Mouse (Mus musculus) ES-E14 (cell line): ENCODE results near the gene Eddm3b. TPM values are rescaled to one million over a fixed set of nuclear protein-coding genes. Genes with fewer than 3 reads are reported as not detected.
A peak's percentile ranks its signal among the peaks of the same experiment; 100 is the strongest.

Experiments used
- DNase-seq: peaks from one replicate; pipeline ENCODE4 v3.0.0-alpha.2; 2013; ENCODE audit warnings: low read depth, low spot score
- H3K27ac ChIP-seq: 2 replicates; pipeline ENCODE4 v1.5.1; 2012; ENCODE audit warnings: low read depth, mild to moderate bottlenecking, low read length, moderate library complexity, mixed read lengths; ENCODE audit not compliant: poor library complexity, insufficient read depth, severe bottlenecking
- H3K36me3 ChIP-seq: 2 replicates; pipeline ENCODE4 v1.6.1; 2012; ENCODE audit warnings: mild to moderate bottlenecking, low read length, moderate library complexity, mixed read lengths; ENCODE audit not compliant: control insufficient read depth, poor library complexity, insufficient read depth, severe bottlenecking
- H3K4me1 ChIP-seq, 2 experiments: fragments of 150-350 bp in 1 of 2; sonication (generic) in 1 of 2; 2 replicates each; pipeline ENCODE4 v1.6.1; 2012; ENCODE audit warnings: low read length in 2 of 2, mild to moderate bottlenecking in 1 of 2, mixed read lengths in 1 of 2; ENCODE audit not compliant: control insufficient read depth in 2 of 2, insufficient read depth in 2 of 2, poor library complexity in 1 of 2
- H3K4me3 ChIP-seq, 2 experiments: fragments of 150-350 bp in 1 of 2; sonication (generic) in 1 of 2; 2 replicates each; pipeline ENCODE4 v1.5.1; 2012; ENCODE audit warnings: low read length in 2 of 2, low read depth in 1 of 2, mild to moderate bottlenecking in 1 of 2, mixed read lengths in 1 of 2; ENCODE audit not compliant: insufficient read depth in 1 of 2, poor library complexity in 1 of 2, severe bottlenecking in 1 of 2
- H3K9ac ChIP-seq: 2 replicates; pipeline ENCODE4 v1.6.1; 2012; ENCODE audit warnings: low read depth, mild to moderate bottlenecking, low read length, mixed read lengths; ENCODE audit not compliant: poor library complexity, insufficient read depth, severe bottlenecking
- H3K9me3 ChIP-seq: fragments of 150-350 bp; sonication (generic); 2 replicates; pipeline ENCODE4 v1.6.1; 2012; ENCODE audit warnings: low read depth, mild to moderate bottlenecking, low read length; ENCODE audit not compliant: control insufficient read depth, insufficient read depth
- CHD2 ChIP-seq: IDR thresholded peaks from 2 replicates; pipeline ENCODE4 v1.6.1; 2014; ENCODE audit warnings: mild to moderate bottlenecking, low read depth, low read length, inconsistent platforms
- HCFC1 ChIP-seq: IDR thresholded peaks from 2 replicates; pipeline ENCODE4 v1.6.1; 2012; ENCODE audit warnings: low read length, inconsistent platforms, borderline replicate concordance; ENCODE audit not compliant: insufficient read depth
- MAFK ChIP-seq: IDR thresholded peaks from 2 replicates; pipeline ENCODE4 v1.6.1; 2014; ENCODE audit warnings: mild to moderate bottlenecking, low read depth, low read length, inconsistent platforms; ENCODE audit not compliant: insufficient read depth
- ZC3H11A ChIP-seq: IDR thresholded peaks from 2 replicates; pipeline ENCODE4 v1.6.1; 2012; ENCODE audit warnings: low read depth, mild to moderate bottlenecking, inconsistent platforms, low read length, borderline replicate concordance
- ZNF384 ChIP-seq: IDR thresholded peaks from 2 replicates; pipeline ENCODE4 v1.6.1; 2012; ENCODE audit warnings: low read depth, low read length, inconsistent platforms
- in situ Hi-C, 2 experiments: fragments of 600-800 bp; cut with MboI; formaldehyde crosslinking; loops; one replicate each; pipeline ENCODE4 v1.15.1; 2025; ENCODE audit warnings: low sequenced_read_pairs in 2 of 2, inconsistent platforms in 1 of 2; ENCODE audit not compliant: unreplicated experiment in 2 of 2
- total RNA-seq: library from RNA; depleted of rRNA; stranded (reverse); fragments of 300-350 nt; gene quantifications from 2 replicates; pipeline ENCODE4 v1.2.3, GENCODE M21; 2012; rRNA removed

Eddm3b gene
- not detected in 2 replicates for total RNA-seq

GRCm38 (mm10) chr14:51113916-51114560 lies at the start of gene Eddm3b:
TSS of gene Eddm3b (plus strand) at chr14:51114426.
- Histone ChIP-seq H3K27ac (no peak within 1 kb of the TSS), H3K4me1 (no peaks in the 10 kb centered on the region), H3K4me3 (no peak within 1 kb of the TSS), H3K36me3 (no peaks in the 10 kb centered on the region), H3K9me3 (no peaks in the 10 kb centered on the region), H3K9ac (no peak within 1 kb of the TSS)
- no peak for DNase-seq
- in situ Hi-C loops = no loop called here
- TF ChIP-seq ZNF384 = no peak
- no peak for TF ChIP-seq ZC3H11A
- TF ChIP-seq HCFC1 = no peak
- TF ChIP-seq MAFK = no peak
- no peak for TF ChIP-seq CHD2

GRCm38 (mm10) chr14:51068956-51069355 lies 45.3 kb upstream of the Eddm3b start:
- DNase-seq = no peak
- in situ Hi-C loops = loop anchor here (10.0 to 25.0 kb wide), 2 partner anchors 232 to 244 kb away; no protein-coding TSS in a partner anchor
- H3K36me3 ChIP-seq = no peaks in the 10 kb centered on the region
- no peaks in the 10 kb centered on the region for H3K4me1 ChIP-seq
- H3K9me3 ChIP-seq = no peaks in the 10 kb centered on the region
- TF ChIP-seq MAFK (no peak), HCFC1 (no peak), ZC3H11A (no peak), CHD2 (no peak), ZNF384 (no peak)
- no peak overlapping the region for H3K27ac ChIP-seq
- no peak overlapping the region for H3K9ac ChIP-seq
- H3K4me3 ChIP-seq = no peak overlapping the region

- no peak overlapping the region for H3K4me3 ChIP-seq
- H3K9ac ChIP-seq = no peak overlapping the region
- TF ChIP-seq HCFC1 (no peak), CHD2 (no peak), MAFK (no peak), ZNF384 (no peak), ZC3H11A (no peak)
- peak; percentile 92 for DNase-seq
- H3K27ac ChIP-seq = no peak overlapping the region
- H3K4me1 ChIP-seq = no peaks in the 10 kb centered on the region
- H3K36me3 ChIP-seq = no peaks in the 10 kb centered on the region
- H3K9me3 ChIP-seq = no peaks in the 10 kb centered on the region
- in situ Hi-C loops = loop anchor here (10.0 to 25.0 kb wide), 2 partner anchors 232 to 245 kb away; no protein-coding TSS in a partner anchor
These were observed 44.6 kb upstream of the Eddm3b start for GRCm38 (mm10) chr14:51069617-51070016.

- no peak within 1 kb of the TSS for H3K27ac ChIP-seq
- no peak for DNase-seq
- in situ Hi-C loops = loop anchor here in 1 of 2 experiments (25.0 kb wide), 1 partner anchor 237 kb away; no protein-coding TSS in a partner anchor
These were observed 39.9 kb upstream of the Eddm3b start, which contains the start of gene Olfr750 for GRCm38 (mm10) chr14:51074335-51074734. TSS of gene Olfr750 (minus strand) at chr14:51074435.

More at GRCm38 (mm10) chr14:51074335-51074734, 39.9 kb upstream of the Eddm3b start, which contains the start of gene Olfr750:
- Histone ChIP-seq H3K4me1 (no peaks in the 10 kb centered on the region), H3K9ac (no peak within 1 kb of the TSS), H3K36me3 (no peaks in the 10 kb centered on the region), H3K9me3 (no peaks in the 10 kb centered on the region), H3K4me3 (no peak within 1 kb of the TSS)
- no peak for TF ChIP-seq HCFC1
- TF ChIP-seq ZNF384 = no peak
- no peak for TF ChIP-seq CHD2
- no peak for TF ChIP-seq ZC3H11A
- TF ChIP-seq MAFK = no peak
